Mouse (Mus musculus): ENCODE measurements around the gene Utp20.
"Not testable (repeated sequence)": the region's sequence is repeated elsewhere in the genome, so short reads cannot be mapped to it uniquely, and the experiment has no call there.

Utp20 gene

DNA sequence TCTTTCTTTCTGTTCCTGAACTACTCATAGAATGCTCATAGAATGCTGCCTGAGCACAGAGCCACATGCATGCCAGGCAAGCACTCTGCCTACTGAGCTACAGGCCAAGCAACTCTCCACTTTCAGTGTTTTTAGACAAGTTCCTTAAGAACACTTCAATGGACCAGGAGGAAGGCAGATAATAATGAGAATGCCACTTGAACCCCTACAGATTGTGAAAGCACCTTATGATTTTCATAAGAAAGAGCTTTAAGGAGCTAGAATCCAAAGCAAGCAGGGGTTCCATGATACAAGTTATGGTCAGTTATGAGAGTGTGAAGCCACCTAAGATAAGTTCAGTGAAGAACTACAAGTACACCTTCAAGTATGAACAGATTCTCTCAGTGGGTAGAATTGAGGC is 32.9 kb downstream of the Utp20 start:
- no peak for ATAC-seq (ENCODE audit: insufficient number of reproducible peaks, low FRiP score, low TSS enrichment)

DNA sequence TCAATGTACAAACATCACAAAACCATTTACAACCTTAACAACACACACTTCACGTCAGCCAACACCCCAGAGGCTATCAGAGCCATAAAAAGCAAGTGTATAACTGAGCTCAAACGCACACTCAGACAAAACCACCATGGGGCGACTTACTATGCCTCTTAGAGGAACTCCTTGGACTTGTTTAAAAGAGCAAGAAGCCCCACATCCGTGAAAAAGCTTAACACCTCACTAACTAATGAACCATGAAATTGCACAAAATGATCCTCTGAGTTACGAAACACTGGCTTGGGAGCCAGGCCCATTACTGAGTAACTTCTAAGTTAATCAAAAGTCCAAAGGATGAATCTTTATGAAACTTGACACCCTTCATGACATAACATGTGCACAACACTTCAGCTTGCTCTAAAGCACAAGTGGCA is 42.1 kb downstream of the Utp20 start:
- no peak for ATAC-seq (ENCODE audit: insufficient number of reproducible peaks, low FRiP score, low TSS enrichment)

DNA sequence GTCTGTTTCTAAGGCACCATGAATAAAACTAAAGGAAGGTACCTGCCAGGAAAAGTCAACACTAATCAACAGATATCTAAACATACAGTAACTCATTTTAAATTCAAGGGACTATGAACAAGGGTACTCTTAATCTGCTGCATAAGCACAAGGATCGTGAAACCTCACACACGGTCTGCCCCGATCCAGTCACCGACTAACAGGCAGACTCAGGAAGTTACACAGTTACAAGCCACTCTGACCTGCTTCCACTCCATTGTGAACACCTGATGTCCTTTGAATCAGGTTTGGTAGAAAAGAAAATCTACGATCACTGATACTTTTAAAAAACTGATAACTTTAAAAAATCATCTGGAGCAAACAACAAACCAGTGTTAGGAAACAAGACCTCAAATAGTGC is 42.7 kb downstream of the Utp20 start:
- no peak for ATAC-seq (ENCODE audit: insufficient number of reproducible peaks, low FRiP score, low TSS enrichment)

DNA sequence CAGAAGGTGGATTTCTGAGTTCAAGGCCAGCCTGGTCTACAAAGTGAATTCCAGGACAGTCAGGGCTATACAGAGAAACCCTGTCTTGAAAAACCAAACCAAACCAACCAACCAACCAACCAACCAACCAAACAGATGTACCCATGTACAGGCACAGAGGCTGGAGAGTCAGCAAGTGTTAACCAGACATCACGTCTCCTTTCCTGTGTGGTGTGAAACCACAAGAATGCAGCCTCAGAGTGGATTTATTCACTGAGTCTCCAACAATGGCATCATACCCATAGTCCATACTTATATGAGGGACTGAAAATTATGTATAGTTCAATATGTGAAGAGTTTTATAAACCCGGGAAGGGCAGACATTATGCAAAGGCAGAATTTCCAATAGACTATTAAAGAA is 43.5 kb downstream of the Utp20 start:
- ATAC-seq (ENCODE audit: insufficient number of reproducible peaks, low FRiP score, low TSS enrichment) = not testable (repeated sequence)

DNA sequence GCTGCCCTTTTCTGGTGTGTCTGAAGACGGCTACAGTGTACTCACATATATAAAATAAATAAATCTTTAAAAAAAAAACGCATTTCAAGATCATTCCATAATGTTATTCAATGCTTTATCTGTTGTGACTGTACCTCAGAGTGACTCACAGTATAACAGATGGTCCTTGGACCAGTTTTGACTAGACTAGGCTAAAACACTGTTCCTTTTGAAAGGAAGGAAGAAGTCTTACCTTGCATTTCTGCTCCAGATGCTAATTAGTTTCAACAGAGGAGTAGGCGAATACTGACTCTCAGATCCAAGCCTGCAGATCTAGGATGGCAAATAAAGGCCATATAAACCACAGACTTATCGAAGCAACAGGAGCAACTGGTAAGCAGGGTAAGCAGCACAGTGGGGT is 45.9 kb downstream of the Utp20 start:
- no peak for ATAC-seq (ENCODE audit: insufficient number of reproducible peaks, low FRiP score, low TSS enrichment)

- ATAC-seq (ENCODE audit: insufficient number of reproducible peaks, low FRiP score, low TSS enrichment) = no peak
These were observed 50.4 kb downstream of the Utp20 start for GRCm38 (mm10) chr10:88776206-88776605.

GRCm38 (mm10) chr10:88772965-88773364 is 53.6 kb downstream of the Utp20 start:
- not testable (repeated sequence) for ATAC-seq (ENCODE audit: insufficient number of reproducible peaks, low FRiP score, low TSS enrichment)

GRCm38 (mm10) chr10:88769676-88770075 is 56.9 kb downstream of the Utp20 start:
- no peak for ATAC-seq (ENCODE audit: insufficient number of reproducible peaks, low FRiP score, low TSS enrichment)

GRCm38 (mm10) chr10:88768961-88769360 is 57.6 kb downstream of the Utp20 start:
- no peak for ATAC-seq (ENCODE audit: insufficient number of reproducible peaks, low FRiP score, low TSS enrichment)

- no peak for ATAC-seq (ENCODE audit: insufficient number of reproducible peaks, low FRiP score, low TSS enrichment)
These were observed 61.0 kb downstream of the Utp20 start for GRCm38 (mm10) chr10:88765431-88766142.

DNA sequence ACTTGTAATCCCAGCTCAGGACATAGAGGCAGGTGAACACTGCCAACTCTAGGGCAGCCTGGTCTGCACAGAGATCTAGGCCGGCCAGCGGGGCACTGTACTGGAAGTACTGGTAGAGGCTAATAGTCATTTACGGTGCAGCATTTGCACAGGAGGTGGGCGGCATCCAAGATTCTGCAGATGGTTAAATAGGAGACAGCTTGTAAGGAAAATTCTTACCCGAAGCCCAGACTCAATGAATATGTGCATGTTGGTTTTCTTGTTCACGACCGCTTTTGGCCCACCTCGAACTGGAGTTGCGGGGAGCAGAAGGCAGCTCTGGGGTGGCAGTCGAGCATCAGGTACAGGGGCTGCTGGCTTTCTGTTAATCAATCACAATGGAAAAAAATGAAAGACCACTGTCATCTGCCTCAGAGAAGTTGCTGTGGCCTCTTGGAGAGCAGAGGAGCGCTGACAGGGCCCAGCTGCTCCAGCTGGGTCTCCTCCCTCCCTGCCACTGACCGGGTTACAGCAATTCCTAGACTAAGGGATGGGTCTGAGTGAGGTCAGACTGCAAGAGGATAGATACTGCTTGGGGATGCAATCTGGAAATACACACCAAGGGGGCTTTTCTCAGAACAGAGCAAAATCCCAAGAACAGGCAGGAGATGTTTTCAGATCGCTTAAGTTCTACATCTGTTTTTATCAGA is 64.9 kb downstream of the Utp20 start:
- no peak for ATAC-seq (ENCODE audit: insufficient number of reproducible peaks, low FRiP score, low TSS enrichment)

DNA sequence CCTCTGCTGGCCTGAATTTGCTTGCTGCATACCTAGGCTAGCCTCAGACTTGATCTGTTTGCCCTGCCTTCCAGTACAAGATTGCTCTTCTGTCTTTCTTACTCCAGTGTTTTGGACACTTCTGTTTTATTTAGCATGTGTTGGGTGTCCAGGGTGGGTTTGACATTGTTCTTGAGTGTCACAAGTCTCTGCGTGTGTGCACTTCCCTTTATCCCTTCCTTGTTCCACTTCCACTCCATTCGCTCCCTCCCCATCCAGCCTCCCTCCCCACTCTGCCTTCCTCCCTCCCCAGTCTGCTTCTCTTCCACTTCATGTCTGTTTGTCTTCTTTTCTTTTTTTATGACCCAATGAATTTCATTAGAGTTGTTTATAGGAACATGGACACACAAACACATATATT is 85.2 kb downstream of the Utp20 start:
- ATAC-seq (ENCODE audit: insufficient number of reproducible peaks, low FRiP score, low TSS enrichment) = no peak

DNA sequence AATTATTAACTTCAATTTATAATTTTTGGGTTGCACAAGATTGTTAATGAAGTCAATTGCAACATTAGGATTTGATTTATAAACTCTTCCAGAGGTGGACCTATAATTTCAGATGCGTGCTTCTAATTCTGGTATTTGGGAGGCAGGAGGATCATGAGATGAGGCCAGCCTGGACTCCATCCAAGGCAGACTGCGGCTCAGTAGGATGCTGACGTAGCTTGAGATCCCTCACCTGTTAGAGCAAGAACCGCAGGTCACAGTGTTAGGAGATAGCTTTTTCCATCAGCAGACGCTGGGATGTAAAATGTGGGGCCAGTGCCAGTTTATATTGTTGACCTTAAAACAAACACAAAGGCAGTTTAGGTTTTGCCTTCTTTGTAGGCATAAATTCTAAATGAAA is 85.8 kb downstream of the Utp20 start:
- ATAC-seq (ENCODE audit: insufficient number of reproducible peaks, low FRiP score, low TSS enrichment) = no peak

GRCm38 (mm10) chr10:88739818-88740217 is 86.8 kb downstream of the Utp20 start:
- ATAC-seq (ENCODE audit: insufficient number of reproducible peaks, low FRiP score, low TSS enrichment) = no peak

DNA sequence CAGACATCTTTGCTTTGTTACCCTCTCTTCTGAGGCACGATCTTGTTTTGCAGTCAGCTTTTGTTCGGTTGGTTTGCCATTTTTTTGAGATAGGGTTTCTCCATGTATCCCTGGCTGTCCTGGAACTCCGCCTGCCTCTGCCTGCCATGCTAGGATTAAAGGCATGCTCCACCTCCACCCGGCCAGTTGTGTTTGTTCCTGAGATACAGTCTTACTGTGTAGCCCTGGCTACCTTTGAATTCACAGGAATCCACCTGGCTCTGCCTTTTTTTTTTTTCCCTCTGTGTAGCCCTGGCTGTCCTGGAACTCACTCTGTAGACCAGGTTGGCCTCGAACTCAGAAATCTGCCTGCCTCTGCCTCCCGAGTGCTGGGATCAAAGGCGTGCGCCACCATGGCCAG is 87.5 kb downstream of the Utp20 start:
- ATAC-seq (ENCODE audit: insufficient number of reproducible peaks, low FRiP score, low TSS enrichment) = not testable (repeated sequence)

GRCm38 (mm10) chr10:88732309-88732622 is 94.3 kb downstream of the Utp20 start:
- ATAC-seq (ENCODE audit: insufficient number of reproducible peaks, low FRiP score, low TSS enrichment) = no peak

DNA sequence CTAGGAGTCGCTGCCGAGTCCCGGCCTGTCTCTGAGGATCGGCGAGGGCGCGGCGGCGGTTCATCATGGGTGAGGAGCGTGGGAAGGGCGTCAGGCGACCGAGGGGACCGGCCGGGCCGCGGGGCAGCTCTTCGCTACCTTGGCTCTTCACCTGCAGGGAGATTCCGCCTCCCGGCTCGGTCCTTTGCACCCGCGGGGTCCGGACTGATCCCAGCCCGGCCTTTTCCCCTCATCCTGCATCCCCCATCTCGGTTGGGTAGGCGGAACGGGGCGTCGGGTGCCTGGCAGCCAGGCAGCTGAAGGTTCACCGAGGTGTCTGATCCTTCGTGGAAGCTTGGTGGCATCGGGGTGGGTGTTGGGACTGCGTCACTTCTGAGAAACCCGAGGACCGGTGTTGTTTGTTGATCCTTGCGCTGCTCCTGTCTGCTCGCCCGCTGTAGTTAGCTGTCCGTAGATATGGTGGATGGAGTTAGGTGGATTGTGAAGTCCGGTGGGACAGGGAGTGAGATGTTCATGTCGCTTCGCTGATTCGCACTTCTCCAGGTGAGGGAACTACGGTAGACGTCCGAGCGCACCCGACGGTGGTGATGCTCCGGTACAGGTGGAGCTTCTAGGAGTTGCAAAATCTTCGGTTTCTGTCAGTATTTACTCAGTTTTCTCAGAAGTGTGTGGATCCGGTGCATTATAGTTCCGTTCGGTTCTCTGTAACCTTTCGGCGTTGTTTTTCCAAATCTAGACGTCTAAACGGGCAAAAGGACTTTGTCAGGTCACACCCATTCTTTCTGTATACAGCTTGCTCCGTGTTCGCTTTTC is 94.9 kb downstream of the Utp20 start:
- ATAC-seq (ENCODE audit: insufficient number of reproducible peaks, low FRiP score, low TSS enrichment) = peak; percentile 23

DNA sequence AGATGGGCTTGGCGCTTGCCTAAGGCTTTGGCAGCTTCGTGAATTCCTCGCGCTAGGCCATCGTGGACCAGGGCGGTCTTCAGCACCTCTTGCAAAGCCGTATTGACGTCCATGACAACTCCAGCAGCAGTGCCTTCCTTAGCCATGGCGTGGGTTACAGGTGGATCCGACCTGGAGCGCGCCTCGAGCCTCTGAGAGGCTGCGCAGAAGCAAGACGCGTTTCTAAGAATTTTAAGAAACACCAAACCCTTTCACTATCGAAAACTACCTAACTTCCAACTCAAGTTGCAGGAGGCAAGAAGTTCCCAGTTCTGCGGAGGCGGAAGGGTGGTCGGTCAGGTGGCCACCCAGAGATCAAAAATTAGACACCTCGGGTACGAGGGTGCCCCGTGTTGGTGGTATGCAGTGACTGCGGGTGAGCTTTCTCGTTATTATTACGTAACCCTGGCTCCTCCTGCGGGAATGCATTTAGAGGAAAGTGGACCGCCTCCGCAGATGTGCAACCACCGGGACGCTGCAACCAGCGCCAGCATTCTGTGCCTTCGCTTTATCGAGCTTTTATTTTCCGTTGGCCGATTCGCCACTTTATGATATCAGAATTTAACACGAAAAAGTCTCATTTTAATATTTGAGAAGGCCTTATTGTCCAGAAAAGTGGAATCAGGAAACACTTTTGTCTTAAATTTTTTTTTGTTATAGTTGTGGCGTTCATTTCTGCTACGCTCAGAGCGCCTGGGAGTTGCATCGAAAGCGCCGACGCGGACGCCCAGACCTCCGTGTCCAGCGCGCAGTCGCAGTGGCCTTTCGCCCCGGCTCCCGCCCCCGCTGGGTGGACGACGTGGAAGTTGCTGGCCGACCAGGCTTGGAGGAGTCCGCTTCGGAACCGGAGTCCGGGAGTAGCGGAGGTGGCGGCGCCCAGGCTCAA is 95.8 kb downstream of the Utp20 start, which contains the start of gene Arl1:
Gene Arl1 (plus strand): TSS at position 288 of the 925 bp plus-strand sequence.
- peak; percentile 91 for ATAC-seq (ENCODE audit: insufficient number of reproducible peaks, low FRiP score, low TSS enrichment)

DNA sequence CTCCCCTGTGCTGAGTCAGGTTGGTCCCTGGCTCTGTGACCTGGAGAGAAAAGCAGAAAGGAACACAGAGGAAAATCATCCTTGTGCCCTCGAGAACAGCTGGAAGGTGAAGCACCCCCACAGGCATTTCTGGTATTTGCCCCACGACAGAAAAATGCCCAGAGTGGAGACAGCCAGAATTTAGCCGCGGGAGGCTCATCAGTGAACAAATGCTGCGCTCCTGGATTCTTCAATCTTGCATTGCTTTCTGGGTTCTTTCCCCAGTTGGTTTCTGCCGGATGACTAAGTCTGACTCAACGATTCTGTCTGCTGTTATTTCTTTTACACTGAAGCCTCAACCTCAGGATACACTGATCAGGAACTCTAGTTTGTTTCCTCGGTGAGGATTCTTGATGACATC is 98.4 kb downstream of the Utp20 start:
- no peak for ATAC-seq (ENCODE audit: insufficient number of reproducible peaks, low FRiP score, low TSS enrichment)

DNA sequence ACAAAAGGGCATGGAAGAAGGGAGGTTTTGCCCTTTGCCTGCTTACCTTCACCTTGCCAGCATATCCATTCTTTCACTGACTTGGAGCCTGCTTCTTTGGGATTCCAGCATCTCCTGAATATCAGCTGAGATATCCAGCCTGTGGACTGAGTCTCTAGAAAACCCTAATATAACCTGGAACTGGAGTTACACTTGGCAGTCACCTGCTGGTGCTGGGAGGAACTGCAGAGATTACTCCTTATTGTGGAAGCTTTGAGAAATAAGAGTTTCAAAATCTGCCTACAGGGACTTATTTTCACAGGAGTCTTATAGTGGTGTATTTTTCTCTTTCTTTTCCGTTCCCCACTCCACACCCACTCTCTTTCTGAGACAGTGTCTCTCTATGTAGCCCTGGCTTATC is 99.5 kb downstream of the Utp20 start:
- ATAC-seq (ENCODE audit: insufficient number of reproducible peaks, low FRiP score, low TSS enrichment) = no peak
